Mouse (Mus musculus): ENCODE measurements around the gene Ubc. TPM values are rescaled to one million over a fixed set of nuclear protein-coding genes. Genes with fewer than 3 reads are reported as not detected.
A peak's percentile ranks its signal among the peaks of the same experiment; 100 is the strongest.

Ubc gene
- polyA plus RNA-seq, 1 experiment from 2014 or later = 431 TPM

GRCm38 (mm10) chr5:125407910-125408575, 18.0 kb upstream of the Ubc start:
- H3K27ac ChIP-seq = peak overlapping the region; percentile 63

DNA sequence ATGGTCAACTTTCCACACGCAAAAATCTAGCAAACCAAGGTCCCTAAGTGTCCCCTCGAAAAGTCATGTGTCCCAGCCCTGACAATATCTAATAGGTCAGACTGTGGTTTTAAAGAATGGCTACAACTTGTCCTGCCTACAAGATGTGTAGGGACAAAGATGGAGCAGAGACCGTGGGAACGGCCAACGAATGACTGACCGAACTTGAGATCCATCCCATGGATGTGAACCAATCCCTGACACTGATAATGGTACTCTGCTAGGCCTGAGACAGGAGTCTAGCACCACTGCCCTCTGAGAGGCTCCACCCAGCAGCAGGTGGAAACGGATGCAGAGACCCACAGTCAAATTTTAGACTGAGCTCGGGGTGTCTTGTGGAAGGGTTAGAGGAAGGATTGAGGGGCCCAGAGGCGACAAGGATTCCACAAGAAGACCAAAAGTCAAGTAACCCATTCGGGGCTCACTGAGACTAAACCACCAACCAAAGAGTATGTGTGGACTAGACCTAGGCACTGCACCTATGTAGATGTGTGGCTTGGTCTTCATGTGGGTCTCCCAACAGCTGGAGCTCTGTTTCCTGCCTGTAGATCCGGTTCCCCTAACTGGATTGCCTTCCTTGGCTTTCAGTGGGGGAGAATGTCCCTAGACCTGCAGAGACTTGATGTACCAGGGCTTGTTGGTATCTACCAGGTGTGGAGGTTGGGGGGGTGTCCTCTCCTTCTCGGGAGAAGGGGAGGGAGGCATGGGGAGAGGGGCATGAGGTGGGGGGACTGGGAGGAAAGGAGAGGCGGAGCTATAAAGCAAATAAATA, 17.2 kb upstream of the Ubc start:
- WGBS (ENCODE audit: missing documents) = 70% methylated on average over 12 of the region's 13 CpGs
- Histone ChIP-seq H3K4me3 (ENCODE audit: inconsistent target) (peak overlapping the region; percentile 54), H3K27ac (peak overlapping the region; percentile 94), H3K36me3 (ENCODE audit: inconsistent target) (no peaks in the 10 kb centered on the region), H3K79me2 (ENCODE audit: inconsistent target) (no peaks in the 10 kb centered on the region)

More at GRCm38 (mm10) chr5:125407910-125408575, 18.0 kb upstream of the Ubc start:
- no peak overlapping the region for H3K4me3 ChIP-seq (ENCODE audit: inconsistent target)
- no peaks in the 10 kb centered on the region for H3K36me3 ChIP-seq (ENCODE audit: inconsistent target)
- no peaks in the 10 kb centered on the region for H3K79me2 ChIP-seq (ENCODE audit: inconsistent target)
- 76% methylated on average over 7 of the region's 14 CpGs for WGBS (ENCODE audit: missing documents)

DNA sequence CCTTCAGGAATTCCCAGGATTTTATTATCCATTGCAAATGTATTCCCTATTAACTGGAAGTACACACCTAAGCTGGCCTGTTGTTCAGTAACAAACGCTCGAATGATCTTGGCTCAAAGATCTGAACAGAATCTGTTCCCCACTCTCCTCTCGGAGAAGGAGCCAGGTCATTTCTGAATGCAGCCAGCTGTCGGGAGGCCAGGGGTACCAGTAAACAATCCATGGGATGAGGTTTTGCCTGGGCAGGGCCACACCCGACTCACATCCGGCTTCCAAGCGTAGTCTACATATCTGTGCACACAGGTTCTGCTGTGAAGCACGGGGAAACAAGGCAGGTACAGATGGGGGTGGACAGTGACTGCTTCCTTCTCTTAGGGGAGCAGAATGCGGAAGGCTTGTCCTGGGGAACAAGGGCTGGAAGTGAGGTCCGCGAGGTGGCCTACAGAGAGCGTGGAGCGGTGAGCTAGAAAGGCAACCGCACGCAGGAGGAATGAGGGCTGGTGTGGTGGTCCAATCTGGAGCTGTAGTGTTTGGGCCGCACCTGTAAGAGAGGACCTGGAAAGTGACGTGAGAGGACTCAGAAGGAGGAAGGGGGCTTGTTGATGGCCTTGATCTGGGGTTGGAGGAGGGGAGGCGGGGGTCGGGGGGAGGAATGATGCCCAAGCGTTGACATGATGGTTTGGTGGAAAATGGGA, 16.5 kb upstream of the Ubc start:
- Histone ChIP-seq H3K36me3 (ENCODE audit: inconsistent target) (no peaks in the 10 kb centered on the region), H3K27ac (peak overlapping the region; percentile 94), H3K79me2 (ENCODE audit: inconsistent target) (no peaks in the 10 kb centered on the region), H3K4me3 (ENCODE audit: inconsistent target) (peak overlapping the region; percentile 54)
- 10% methylated on average over 20 of the region's 20 CpGs for WGBS (ENCODE audit: missing documents)

GRCm38 (mm10) chr5:125405546-125406248, 15.7 kb upstream of the Ubc start:
- WGBS (ENCODE audit: missing documents) = 2% methylated on average over 31 of the region's 31 CpGs
- Histone ChIP-seq H3K79me2 (ENCODE audit: inconsistent target) (no peaks in the 10 kb centered on the region), H3K27ac (peak overlapping the region; percentile 94), H3K4me3 (ENCODE audit: inconsistent target) (peak overlapping the region; percentile 54), H3K36me3 (ENCODE audit: inconsistent target) (no peaks in the 10 kb centered on the region)

DNA sequence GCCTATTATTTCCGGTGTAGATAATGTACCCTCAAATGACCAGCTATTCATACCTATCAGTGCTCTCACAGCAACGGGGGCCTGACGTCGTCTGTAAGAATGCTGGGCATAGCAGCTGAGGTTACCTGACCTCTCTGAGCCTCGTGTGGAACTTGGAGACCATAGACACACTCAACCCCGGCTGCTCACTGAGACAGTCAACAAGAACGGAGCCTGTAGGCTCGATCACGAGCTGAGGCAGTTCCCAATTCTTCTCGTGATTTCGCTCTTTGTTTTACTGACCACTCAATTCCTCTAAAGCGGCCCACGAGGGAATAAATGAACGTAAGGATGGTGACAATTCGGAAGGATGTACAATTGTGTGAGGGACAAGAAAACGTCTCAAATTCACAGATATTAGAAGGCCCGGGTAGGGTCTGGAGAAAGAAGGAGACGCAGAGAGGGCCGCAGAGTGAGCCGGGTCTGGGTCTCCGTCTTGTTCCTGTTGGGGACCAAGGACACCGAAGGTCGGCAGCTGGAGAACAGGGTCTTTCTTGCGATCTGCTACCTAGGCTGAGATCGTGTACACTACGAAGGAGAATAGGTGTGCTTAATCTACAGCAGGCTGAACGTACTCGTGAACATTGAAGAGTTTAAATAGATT, 15.0 kb upstream of the Ubc start:
- Histone ChIP-seq H3K36me3 (ENCODE audit: inconsistent target) (no peaks in the 10 kb centered on the region), H3K4me3 (ENCODE audit: inconsistent target) (peak overlapping the region; percentile 54), H3K27ac (peak overlapping the region; percentile 94), H3K79me2 (ENCODE audit: inconsistent target) (no peaks in the 10 kb centered on the region)
- WGBS (ENCODE audit: missing documents) = 2% methylated on average over 28 of the region's 28 CpGs

- Histone ChIP-seq H3K4me3 (ENCODE audit: inconsistent target) (peak overlapping the region; percentile 54), H3K27ac (peak overlapping the region; percentile 94), H3K36me3 (ENCODE audit: inconsistent target) (no peaks in the 10 kb centered on the region), H3K79me2 (ENCODE audit: inconsistent target) (no peaks in the 10 kb centered on the region)
- WGBS (ENCODE audit: missing documents) = 3% methylated on average over 6 of the region's 7 CpGs
These were observed 14.5 kb upstream of the Ubc start for GRCm38 (mm10) chr5:125404536-125404902.

- H3K4me3 ChIP-seq (ENCODE audit: inconsistent target) = peak overlapping the region; percentile 54
- no peaks in the 10 kb centered on the region for H3K36me3 ChIP-seq (ENCODE audit: inconsistent target)
- 60% methylated on average over 27 of the region's 31 CpGs for WGBS (ENCODE audit: missing documents)
- peak overlapping the region; percentile 94 for H3K27ac ChIP-seq
- H3K79me2 ChIP-seq (ENCODE audit: inconsistent target) = no peaks in the 10 kb centered on the region
These were observed 13.8 kb upstream of the Ubc start for GRCm38 (mm10) chr5:125403481-125404465.

DNA sequence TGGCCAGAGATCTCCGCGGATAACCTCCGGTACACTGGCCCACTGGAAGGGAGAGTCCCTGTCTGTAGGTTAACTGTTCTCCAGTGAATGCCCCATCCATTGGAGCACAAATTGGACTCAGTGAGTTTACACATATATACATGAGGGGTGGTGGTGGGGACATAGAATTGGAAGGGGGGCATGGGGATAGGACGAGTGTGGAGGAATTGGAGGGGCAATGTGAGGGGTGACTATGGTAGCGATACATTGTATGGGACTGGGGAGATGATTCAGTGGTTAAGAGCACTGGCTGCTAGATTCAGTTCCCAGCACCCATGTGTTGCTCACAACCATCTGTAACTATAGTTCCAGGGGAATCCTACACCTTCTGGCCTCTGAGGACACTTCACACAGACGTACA, 13.0 kb upstream of the Ubc start:
- Histone ChIP-seq H3K36me3 (ENCODE audit: inconsistent target) (no peaks in the 10 kb centered on the region), H3K27ac (no peak overlapping the region), H3K79me2 (ENCODE audit: inconsistent target) (no peaks in the 10 kb centered on the region), H3K4me3 (ENCODE audit: inconsistent target) (no peak overlapping the region)
- WGBS (ENCODE audit: missing documents) = 98% methylated on average over 6 of the region's 6 CpGs

- Histone ChIP-seq H3K4me3 (ENCODE audit: inconsistent target) (no peak overlapping the region), H3K27ac (no peak overlapping the region), H3K36me3 (ENCODE audit: inconsistent target) (no peaks in the 10 kb centered on the region), H3K79me2 (ENCODE audit: inconsistent target) (no peaks in the 10 kb centered on the region)
- WGBS (ENCODE audit: missing documents) = 88% methylated on average over 10 of the region's 10 CpGs
These were observed 12.5 kb upstream of the Ubc start for GRCm38 (mm10) chr5:125402476-125402875.

- WGBS (ENCODE audit: missing documents) = 61% methylated on average over 7 of the region's 7 CpGs
These were observed 10.9 kb upstream of the Ubc start for GRCm38 (mm10) chr5:125400903-125401302.

DNA sequence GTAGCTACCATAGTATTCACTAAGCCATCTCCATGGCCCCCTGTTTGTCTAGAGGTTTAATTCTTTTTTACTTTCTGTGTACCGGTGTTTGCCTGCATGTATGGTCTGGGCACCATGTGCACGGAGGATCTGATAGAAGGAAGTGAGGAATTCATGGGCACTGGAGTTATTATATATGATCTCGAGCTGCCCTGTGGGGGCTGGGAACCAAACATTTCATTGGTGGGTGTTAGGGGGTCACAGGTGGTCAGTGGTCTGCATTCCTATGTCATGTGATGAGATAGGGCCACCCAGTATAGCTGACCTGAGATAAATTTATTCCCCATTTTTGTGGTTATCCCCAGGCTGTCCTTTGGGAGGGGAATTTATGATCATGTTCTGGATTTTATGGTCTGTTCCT, 5.0 kb upstream of the Ubc start:
- Histone ChIP-seq H3K79me2 (ENCODE audit: inconsistent target) (peaks cover 22% of the 10 kb centered on the region; the same call in 1 of the 2 replicates), H3K27ac (peak overlapping the region; percentile 100), H3K36me3 (ENCODE audit: inconsistent target) (no peaks in the 10 kb centered on the region), H3K4me3 (ENCODE audit: inconsistent target) (no peak overlapping the region)
- 25% methylated on average over 3 of the region's 3 CpGs for WGBS (ENCODE audit: missing documents)

More at GRCm38 (mm10) chr5:125400903-125401302, 10.9 kb upstream of the Ubc start:
- Histone ChIP-seq H3K36me3 (ENCODE audit: inconsistent target) (no peaks in the 10 kb centered on the region), H3K27ac (no peak overlapping the region), H3K79me2 (ENCODE audit: inconsistent target) (no peaks in the 10 kb centered on the region), H3K4me3 (ENCODE audit: inconsistent target) (no peak overlapping the region)

DNA sequence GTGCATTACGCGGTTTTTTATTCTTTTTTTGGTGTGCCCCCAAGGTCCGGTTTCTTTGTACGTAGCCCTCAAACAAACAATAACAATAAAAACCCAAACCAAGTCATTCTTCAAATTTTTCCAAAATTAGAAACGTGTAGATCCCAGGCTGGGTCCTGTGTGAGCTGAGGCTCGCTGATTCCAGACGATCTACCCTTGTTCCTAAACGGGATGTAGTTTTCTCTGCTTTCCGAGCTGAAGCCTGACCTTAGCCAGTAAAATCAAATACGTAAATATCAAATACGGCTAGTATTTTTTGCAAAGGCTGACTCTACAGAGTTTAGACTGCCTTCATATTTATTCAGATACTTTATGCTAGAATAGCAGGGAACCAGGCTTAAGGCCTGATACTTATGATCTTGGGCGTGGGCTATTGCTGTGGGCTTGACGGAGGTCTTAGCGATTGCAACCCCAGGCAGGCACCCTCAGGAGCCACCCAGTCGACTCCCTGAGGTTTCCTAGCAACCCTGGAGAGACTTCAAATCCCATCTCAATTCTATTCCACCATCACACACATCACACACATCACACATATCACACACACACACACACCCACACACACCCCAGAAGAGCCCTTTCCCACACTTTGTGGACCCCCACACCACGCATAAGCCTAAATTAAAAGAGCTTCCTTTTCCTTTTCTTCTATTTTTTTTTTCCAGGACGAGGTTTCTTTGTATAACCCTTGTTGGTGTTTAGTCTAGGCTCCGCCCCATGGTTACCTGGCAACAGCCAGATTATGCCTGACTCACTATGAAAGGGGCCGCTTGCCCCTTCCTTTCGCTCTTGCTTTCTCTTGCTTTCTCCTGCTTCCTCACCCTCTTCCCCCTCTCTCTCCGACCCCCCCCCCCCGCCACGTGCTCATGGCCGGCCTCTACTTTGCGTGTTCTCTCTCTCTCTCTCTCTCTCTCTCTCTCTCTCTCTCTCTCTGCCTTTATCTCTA, 3.9 kb upstream of the Ubc start:
- peak overlapping the region; percentile 100 for H3K27ac ChIP-seq
- H3K79me2 ChIP-seq (ENCODE audit: inconsistent target) = peaks cover 26% of the 10 kb centered on the region
- no peaks in the 10 kb centered on the region for H3K36me3 ChIP-seq (ENCODE audit: inconsistent target)
- peak overlapping the region; percentile 24 for H3K4me3 ChIP-seq (ENCODE audit: inconsistent target)
- 4% methylated on average over 16 of the region's 25 CpGs for WGBS (ENCODE audit: missing documents)

All from macrophage (primary cell).